Mouse (Mus musculus) intestine, embryonic 14.5 days (tissue): ENCODE measurements around the gene Zfp512b. TPM values are rescaled to one million over a fixed set of nuclear protein-coding genes. Genes with fewer than 3 reads are reported as not detected.

Experiments used
- ATAC-seq: fragments of 200-750 bp; cut with Nextera tagmentation; replicated peaks from 2 replicates; pipeline ENCODE4 v1.8.0; 2017; ENCODE audit warnings: low read depth, moderate number of reproducible peaks, moderate TSS enrichment, moderate library complexity; ENCODE audit not compliant: low FRiP score, low TSS enrichment
- DNase-seq: peaks from one replicate; pipeline ENCODE4 v3.0.0-alpha.2; 2018; ENCODE audit warnings: low spot score
- H3K27ac ChIP-seq: fragments of 300-500 bp; sonication (generic); 2 replicates; pipeline ENCODE4 v1.5.1; 2014; ENCODE audit warnings: low read depth, mild to moderate bottlenecking, control low read depth
- H3K27me3 ChIP-seq: fragments of 300-500 bp; sonication (generic); replicated peaks from 2 replicates; pipeline ENCODE4 v1.6.1; 2014; ENCODE audit warnings: low read length, control low read depth; ENCODE audit not compliant: control insufficient read depth, insufficient read depth
- H3K36me3 ChIP-seq: fragments of 300-500 bp; sonication (generic); 2 replicates; pipeline ENCODE4 v1.6.1; 2014; ENCODE audit warnings: low read length, control low read depth; ENCODE audit not compliant: control insufficient read depth, insufficient read depth
- H3K4me1 ChIP-seq: fragments of 300-500 bp; sonication (generic); replicated peaks from 2 replicates; pipeline ENCODE4 v1.6.1; 2014; ENCODE audit warnings: low read length, control low read depth, mixed read lengths; ENCODE audit not compliant: control insufficient read depth, insufficient read depth
- H3K4me2 ChIP-seq: fragments of 300-500 bp; sonication (generic); 2 replicates; pipeline ENCODE4 v1.6.1; 2014; ENCODE audit warnings: low read length
- H3K4me3 ChIP-seq: fragments of 300-500 bp; sonication (generic); 2 replicates; pipeline ENCODE4 v1.5.1; 2014; ENCODE audit warnings: low read depth, low read length, control low read depth, mixed read lengths
- H3K9ac ChIP-seq: fragments of 300-500 bp; sonication (generic); 2 replicates; pipeline ENCODE4 v1.6.1; 2014; ENCODE audit warnings: mild to moderate bottlenecking, low read length
- H3K9me3 ChIP-seq: fragments of 300-500 bp; sonication (generic); 2 replicates; pipeline ENCODE4 v1.6.1; 2016; ENCODE audit warnings: low read length, control low read depth; ENCODE audit not compliant: control insufficient read depth
- WGBS: fragments of 180-500 bp; shearing (Covaris S2); extraction: QIAGEN DNeasy Blood & Tissue Kit; methylation state at CpG from one replicate; pipeline ENCODE4 v1.1.7; 2014; 5-methylcytosine and 5-hydroxymethylcytosine counted together
- polyA plus RNA-seq: library from polyadenylated mRNA; unstranded; fragments of >200 nt; fragmentation: Nextera tagmentation; extraction: Ambion mirVana; gene quantifications from 2 replicates; pipeline ENCODE4 v1.2.1, GENCODE M21; 2014

The Zfp512b gene
- polyA plus RNA-seq, 1 experiment from 2014 or later: 35.0 TPM

DNA sequence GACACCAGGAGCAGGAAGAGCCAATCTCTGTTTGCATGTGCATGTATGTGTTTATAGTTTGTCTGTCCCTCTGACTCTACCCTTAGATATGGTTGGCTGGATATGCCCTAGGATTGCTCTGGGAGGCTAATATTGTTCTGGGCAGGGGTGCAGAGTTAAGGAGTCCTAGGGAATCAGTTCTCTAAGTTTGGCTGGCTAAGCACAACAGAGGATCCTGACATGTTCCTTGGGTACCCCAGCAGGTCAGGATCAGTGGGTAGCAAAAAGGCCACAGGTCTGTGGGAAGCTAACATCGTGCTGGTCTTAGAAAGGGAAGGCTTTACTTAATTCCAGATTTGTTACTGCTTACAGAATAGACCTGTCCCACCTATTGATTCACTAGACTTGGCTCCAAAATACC is 12.9 kb downstream of the Zfp512b start:
- Histone ChIP-seq H3K9me3 (no peaks in the 10 kb centered on the region), H3K27ac (no peak overlapping the region), H3K9ac (no peak overlapping the region), H3K27me3 (no peaks in the 10 kb centered on the region), H3K36me3 (peaks cover 15% of the 10 kb centered on the region), H3K4me1 (peaks cover 24% of the 10 kb centered on the region), H3K4me2 (no peak overlapping the region), H3K4me3 (no peak overlapping the region)
- DNase-seq (peak; percentile 40), ATAC-seq (no peak)
- WGBS: 95% methylated on average over 1 of the region's 1 CpGs

DNA sequence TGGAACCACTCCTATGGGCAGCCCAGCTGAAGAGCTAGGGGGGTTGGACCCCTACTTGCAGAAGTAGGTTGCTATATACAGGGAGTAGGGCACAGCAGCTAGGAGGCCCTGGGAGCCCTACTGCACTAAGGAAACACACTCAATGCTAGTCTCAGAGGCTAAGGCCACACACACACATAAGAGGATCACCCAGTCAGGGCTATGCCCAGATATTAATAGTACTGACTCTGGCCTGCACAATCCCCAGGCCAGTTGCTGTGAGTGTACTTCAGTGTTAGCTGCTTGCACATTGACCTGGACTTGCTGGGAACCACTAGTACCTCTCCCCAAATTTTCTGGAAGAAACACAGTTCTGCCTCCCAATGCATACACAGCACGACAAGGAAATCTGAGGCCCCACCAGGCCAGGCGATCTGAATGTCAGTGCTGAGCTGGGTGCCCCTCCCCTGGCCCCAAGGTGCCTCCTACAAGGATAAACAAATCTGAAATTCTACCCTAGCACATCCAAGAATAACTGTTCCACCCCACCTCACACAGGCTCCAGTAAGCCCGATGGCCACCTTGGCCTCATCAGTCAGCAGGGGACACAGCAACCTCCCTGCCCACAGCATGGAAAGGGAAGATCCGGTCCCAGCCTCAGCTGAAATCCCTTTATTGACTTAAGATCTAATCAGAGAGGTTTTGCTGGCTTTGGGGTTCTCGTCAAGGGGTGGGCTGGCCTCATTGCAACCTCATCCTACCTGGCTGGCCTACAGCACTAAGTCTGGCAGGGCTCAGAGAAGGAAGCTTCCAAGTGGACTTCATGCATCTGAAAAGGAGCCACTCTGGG is 13.6 kb downstream of the Zfp512b start:
- 0 out of 2 replicates have a peak overlapping the region, but pooled peaks have one; percentile 7 for H3K9ac ChIP-seq
- peaks cover 24% of the 10 kb centered on the region for H3K4me1 ChIP-seq
- peaks cover 15% of the 10 kb centered on the region for H3K36me3 ChIP-seq
- no peak overlapping the region for H3K4me3 ChIP-seq
- no peaks in the 10 kb centered on the region for H3K9me3 ChIP-seq
- H3K27me3 ChIP-seq: no peaks in the 10 kb centered on the region
- DNase-seq (peak; percentile 48), ATAC-seq (no peak)
- 28% methylated on average over 5 of the region's 5 CpGs for WGBS
- no peak overlapping the region for H3K4me2 ChIP-seq
- no peak overlapping the region for H3K27ac ChIP-seq

DNA sequence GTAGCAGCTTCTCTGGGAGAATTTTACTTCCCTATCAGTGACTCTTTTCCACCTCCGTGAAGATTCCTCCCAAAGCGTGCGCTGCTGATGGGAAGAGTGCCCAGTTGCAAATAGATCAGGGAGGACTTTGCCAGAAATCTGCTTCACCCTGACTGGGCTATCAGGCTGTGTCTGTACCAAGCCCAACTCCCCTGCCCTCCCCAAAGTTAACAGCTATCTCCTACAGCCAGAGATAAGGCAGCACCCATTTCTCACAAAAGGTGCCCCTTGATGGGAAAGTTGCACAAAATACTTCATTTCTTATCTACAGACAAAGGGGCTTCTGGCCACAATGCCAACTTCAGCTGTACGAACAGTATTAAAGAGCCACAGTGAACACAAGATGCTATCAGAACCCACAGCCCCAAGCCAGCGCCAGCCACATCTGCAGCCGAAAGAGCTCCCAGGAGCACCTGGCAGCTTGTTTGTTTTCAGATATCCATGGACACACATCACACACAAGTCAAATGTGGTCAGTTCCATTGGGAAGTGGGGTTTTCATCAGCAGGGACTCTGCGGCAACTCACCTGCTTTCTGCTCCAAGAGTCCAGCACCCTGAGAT is 14.5 kb downstream of the Zfp512b start:
- Histone ChIP-seq H3K4me2 (no peak overlapping the region), H3K9me3 (no peaks in the 10 kb centered on the region), H3K4me3 (no peak overlapping the region), H3K27ac (no peak overlapping the region), H3K9ac (no peak overlapping the region), H3K36me3 (peaks cover 18% of the 10 kb centered on the region), H3K27me3 (no peaks in the 10 kb centered on the region), H3K4me1 (peaks cover 24% of the 10 kb centered on the region)
- 78% methylated on average over 7 of the region's 7 CpGs for WGBS
- ATAC-seq: no peak
- DNase-seq: peak; percentile 43

DNA sequence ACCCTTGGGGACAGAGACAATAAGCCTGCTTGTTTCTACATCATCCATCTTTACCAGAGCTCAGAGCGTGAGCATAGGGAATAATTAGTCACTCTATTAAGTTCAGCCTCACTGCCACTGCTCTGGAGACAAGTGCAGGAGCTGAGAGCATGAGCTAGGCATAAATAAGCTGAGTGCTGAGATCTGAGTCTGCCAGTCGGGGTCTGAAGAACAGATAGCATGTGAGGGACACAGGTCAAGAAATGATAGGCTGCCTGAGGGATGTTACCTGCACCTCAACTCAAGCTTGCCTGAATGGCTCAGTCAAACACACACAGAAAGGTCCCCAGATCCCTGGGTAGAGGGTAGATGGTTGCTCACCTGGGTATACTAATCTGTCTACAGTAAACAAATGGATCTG is 15.5 kb downstream of the Zfp512b start:
- DNase-seq (no peak), ATAC-seq (no peak)
- Histone ChIP-seq H3K9me3 (no peaks in the 10 kb centered on the region), H3K9ac (no peak overlapping the region), H3K27ac (no peak overlapping the region), H3K27me3 (no peaks in the 10 kb centered on the region), H3K4me2 (no peak overlapping the region), H3K36me3 (peaks cover 23% of the 10 kb centered on the region), H3K4me1 (peaks cover 21% of the 10 kb centered on the region), H3K4me3 (no peak overlapping the region)
- 65% methylated on average over 2 of the region's 2 CpGs for WGBS

DNA sequence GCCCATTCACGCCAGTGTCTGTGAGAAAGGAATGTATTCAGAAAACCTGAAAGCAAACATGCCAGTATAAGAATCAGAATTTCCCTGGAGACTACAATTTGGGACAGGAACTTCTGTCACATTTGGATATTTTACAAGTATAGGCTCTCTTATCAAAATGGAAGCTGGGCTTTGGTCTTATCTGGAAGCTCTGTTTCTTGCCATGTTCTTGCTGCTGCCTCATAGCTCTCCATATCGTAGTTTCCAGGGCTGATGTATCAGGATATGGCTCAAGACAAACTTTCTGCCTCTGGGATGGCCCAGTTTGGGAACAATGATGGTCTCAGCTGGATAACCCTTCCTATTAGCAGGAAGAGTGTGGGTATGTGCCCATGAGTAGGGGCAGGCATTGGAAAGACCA is 16.0 kb downstream of the Zfp512b start:
- no peak overlapping the region for H3K4me2 ChIP-seq
- H3K27me3 ChIP-seq: no peaks in the 10 kb centered on the region
- H3K4me1 ChIP-seq: peaks cover 20% of the 10 kb centered on the region
- no peaks in the 10 kb centered on the region for H3K9me3 ChIP-seq
- no peak overlapping the region for H3K27ac ChIP-seq
- no peak overlapping the region for H3K9ac ChIP-seq
- ATAC-seq: no peak
- no peak overlapping the region for H3K4me3 ChIP-seq
- DNase-seq: no peak
- 93% methylated on average over 2 of the region's 2 CpGs for WGBS
- peaks cover 27% of the 10 kb centered on the region for H3K36me3 ChIP-seq

DNA sequence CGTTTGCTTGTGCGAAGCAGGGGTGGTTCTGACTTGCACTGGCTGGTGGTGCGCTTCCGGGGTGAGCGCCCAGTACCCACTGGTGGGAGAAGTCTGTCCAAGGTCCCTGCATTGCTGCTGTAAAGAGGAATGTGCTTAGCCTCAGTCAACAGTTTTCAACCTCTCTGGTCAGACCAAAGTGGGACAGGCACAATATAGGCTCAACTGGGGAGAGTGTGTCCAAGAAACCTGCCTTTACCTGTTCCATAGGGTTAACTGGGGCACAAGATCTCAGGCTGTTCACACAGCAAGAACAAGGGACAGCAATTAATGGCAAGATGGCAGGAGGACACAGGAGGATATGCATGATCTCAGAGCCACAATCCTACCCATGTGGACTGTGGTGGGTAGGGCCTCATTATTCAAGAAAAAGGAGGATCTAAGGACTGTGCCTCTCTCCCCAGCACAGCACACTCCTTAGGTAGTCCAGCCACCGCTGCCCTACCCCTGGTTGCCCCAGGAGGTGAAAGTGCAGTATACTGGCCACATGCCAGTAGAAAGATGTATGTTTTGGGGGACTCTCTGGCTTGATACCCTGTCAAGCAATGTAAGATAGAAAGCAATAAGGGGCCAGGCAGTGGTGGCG is 17.6 kb downstream of the Zfp512b start:
- H3K4me1 ChIP-seq: peaks cover 13% of the 10 kb centered on the region
- ATAC-seq: no peak
- no peaks in the 10 kb centered on the region for H3K27me3 ChIP-seq
- 93% methylated on average over 7 of the region's 7 CpGs for WGBS
- no peak overlapping the region for H3K27ac ChIP-seq
- H3K4me2 ChIP-seq: no peak overlapping the region
- peaks cover 27% of the 10 kb centered on the region for H3K36me3 ChIP-seq
- H3K9ac ChIP-seq: no peak overlapping the region
- no peaks in the 10 kb centered on the region for H3K9me3 ChIP-seq
- peak; percentile 46 for DNase-seq
- H3K4me3 ChIP-seq: no peak overlapping the region

DNA sequence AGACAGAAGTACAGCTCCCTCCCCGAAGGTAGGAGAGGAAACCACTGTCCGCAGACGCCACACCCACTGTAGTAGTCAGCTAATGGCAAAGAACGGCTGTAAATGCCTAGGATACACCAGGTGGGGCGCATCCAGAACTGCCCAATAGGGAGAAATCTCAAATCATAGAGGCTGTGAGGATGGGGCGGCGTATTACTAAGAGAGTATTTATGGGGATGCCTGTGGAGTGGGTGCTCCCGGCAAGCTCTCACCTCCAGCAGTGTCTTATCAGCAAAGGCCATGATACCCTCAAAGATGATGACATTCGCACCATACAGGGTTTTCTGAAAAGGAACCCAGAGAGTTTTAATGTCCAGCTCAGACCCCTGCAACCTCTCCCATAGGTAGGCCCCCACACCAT is 18.6 kb downstream of the Zfp512b start:
- Histone ChIP-seq H3K27ac (no peak overlapping the region), H3K4me3 (no peak overlapping the region), H3K4me1 (peaks cover 6% of the 10 kb centered on the region), H3K27me3 (no peaks in the 10 kb centered on the region), H3K9ac (no peak overlapping the region), H3K36me3 (peaks cover 33% of the 10 kb centered on the region), H3K4me2 (no peak overlapping the region), H3K9me3 (no peaks in the 10 kb centered on the region)
- DNase-seq (peak; percentile 38), ATAC-seq (no peak)
- 84% methylated on average over 9 of the region's 9 CpGs for WGBS

DNA sequence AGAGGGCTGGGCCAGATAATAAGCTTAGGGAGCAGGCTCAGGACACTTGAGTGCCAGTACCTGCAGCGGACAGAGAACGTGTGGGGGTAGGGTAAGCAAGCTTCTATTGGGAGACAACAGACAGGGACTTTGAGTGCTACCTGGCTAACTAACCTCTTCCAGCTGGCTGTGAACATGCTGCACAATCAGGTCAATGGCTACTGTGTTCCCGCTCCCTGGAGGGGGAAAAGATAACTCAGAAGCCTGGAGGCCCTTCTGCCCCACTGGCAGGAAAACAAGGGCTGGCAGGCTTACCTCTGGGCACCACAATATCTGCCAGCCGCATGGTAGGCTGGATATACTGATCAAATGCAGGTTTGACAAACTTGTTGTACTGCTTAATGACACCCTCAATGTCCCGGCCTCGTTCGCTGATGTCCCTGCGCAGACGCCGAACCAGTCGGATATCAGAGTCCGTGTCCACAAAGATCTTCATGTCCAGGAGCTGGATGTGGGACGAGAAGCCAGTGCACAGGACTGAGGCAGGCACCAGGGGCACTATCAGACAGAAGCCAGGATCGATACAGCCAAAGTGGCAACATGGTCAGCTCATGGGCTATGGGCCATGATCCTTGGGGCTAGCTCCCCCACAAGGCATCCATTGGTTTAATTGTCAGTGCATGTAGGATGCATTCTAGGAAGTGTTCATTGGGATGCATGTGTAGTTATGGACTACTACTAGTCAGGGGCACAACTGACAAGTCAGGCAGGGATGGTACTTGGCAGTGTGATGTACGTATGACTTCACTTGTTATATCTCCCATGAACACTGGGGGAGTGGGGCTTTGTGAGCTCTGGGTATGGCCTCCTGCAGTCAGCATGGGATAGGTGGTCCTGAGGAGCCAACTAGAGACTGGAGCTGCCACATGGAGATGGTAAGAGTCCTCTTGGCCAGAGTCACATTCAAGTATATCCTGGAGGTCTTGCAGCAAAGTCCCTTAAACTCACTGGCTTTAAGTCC is 19.4 kb downstream of the Zfp512b start:
- 91% methylated on average over 15 of the region's 15 CpGs for WGBS
- DNase-seq (peak; percentile 43), ATAC-seq (no peak)
- H3K9ac ChIP-seq: no peak overlapping the region
- no peaks in the 10 kb centered on the region for H3K27me3 ChIP-seq
- no peak overlapping the region for H3K4me2 ChIP-seq
- no peaks in the 10 kb centered on the region for H3K4me1 ChIP-seq
- H3K36me3 ChIP-seq: peaks cover 33% of the 10 kb centered on the region
- no peak overlapping the region for H3K4me3 ChIP-seq
- no peaks in the 10 kb centered on the region for H3K9me3 ChIP-seq
- H3K27ac ChIP-seq: no peak overlapping the region
